Mouse (Mus musculus): ENCODE data around the gene Cd22.

The Cd22 gene

DNA sequence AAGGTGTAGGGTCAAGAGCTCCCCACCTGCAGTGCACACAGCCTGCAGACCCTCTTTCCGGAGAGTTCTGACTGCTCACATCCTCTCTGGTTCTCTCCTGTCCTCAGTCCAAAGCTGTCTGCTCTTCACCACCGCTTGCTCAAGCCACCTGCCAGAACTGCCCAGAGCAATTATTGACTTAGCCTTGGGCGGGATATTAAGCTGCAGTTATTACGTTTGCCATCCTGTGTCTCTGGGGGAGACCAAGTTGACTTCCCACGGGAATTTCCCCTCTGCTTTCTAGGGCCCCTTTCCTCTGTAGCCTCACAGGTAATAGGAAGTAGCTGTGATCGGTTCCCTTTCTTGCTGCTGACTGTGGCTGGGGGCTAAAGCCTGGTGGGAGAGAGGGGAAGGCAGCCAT, 60.0 kb downstream of the Cd22 start:
- no peak for DNase-seq (ENCODE audit: low spot score)
